In the genomic region with DNA sequence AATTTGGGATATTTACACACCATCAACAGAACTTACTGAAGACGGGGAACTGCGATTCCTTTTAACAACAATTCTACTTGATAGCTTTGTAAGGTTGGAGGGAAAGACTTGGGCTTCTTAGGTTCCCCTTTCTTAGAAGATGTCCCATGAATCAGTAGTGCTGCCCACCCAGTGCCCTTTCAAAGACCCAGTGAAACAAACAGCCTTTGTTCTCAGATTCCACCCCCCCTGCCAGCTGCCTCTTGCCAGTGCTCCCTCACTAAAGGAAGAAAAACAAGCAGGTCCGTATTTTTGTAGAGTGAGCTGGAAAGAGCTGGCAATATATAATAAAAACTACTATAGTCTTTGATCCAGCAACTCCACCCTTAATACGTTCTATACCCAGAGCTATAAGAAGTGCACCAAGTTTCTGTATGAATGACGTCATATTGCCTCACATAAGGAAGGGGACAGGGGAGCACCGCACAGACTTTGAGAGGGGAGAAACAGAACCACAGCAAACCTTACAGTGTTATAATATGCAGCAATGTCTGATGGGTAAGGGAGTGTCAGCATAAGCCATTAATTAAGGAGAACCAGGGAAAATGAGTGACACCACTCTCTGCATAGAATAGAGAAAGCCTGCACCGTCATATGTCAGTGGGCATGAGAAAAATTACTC, we compare ENCODE assay signal across 14 mouse cellular contexts.
DNase-seq lines count a peak whose midpoint lies in the region; ATAC-seq and TF ChIP-seq lines count a peak whose summit lies in the region.
"Had no signal": no experiment of that assay in that cellular context is flagged by ENCODE, and none has a peak within 500 bp of the region (broad histone marks: within the 10 kb centered on the region; RNA-seq: fewer than 3 reads in every experiment).

No protein-coding gene starts in this region.

- no peaks in the 10 kb centered on the region for H3K36me3 ChIP-seq in midbrain, embryonic 11.5 days (ENCODE audit: control insufficient read depth, insufficient read depth, low read length)
- peaks cover 2% of the 10 kb centered on the region; the same call in 1 of the 2 replicates for H3K36me3 ChIP-seq in midbrain, embryonic 16.5 days (ENCODE audit: control insufficient read depth, insufficient read depth, low read length)
- H3K36me3 ChIP-seq in forebrain, embryonic 15.5 days = 0 out of 2 replicates have a peak, but pooled peaks cover 6% of the 10 kb centered on the region
- no peaks in the 10 kb centered on the region for H3K36me3 ChIP-seq in lung, postnatal 0 days (ENCODE audit: insufficient read depth, low read length)
- H3K36me3 ChIP-seq: heart, embryonic 12.5 days had no signal

- H3K4me1 ChIP-seq in midbrain, embryonic 11.5 days (ENCODE audit: control insufficient read depth, insufficient read depth, low read length) = peaks cover 6% of the 10 kb centered on the region; the same call in 1 of the 2 replicates
- H3K4me1 ChIP-seq in midbrain, embryonic 16.5 days (ENCODE audit: control insufficient read depth, insufficient read depth, low read length) = peaks cover 10% of the 10 kb centered on the region
- H3K4me1 ChIP-seq in forebrain, embryonic 15.5 days = peaks cover 20% of the 10 kb centered on the region
- H3K4me1 ChIP-seq in lung, postnatal 0 days (ENCODE audit: insufficient read depth, low read depth, low read length) = no peaks in the 10 kb centered on the region
- H3K4me1 ChIP-seq: heart, embryonic 12.5 days had no signal

- no peaks in the 10 kb centered on the region for H3K9me3 ChIP-seq in midbrain, embryonic 11.5 days (ENCODE audit: control insufficient read depth, low read length)
- H3K9me3 ChIP-seq in midbrain, embryonic 16.5 days (replicated peaks; ENCODE audit: control insufficient read depth, low read length, poor library complexity, severe bottlenecking) = no peaks in the 10 kb centered on the region
- no peaks in the 10 kb centered on the region for H3K9me3 ChIP-seq in forebrain, embryonic 15.5 days
- no peaks in the 10 kb centered on the region for H3K9me3 ChIP-seq in lung, postnatal 0 days (ENCODE audit: low read length)
- H3K9me3 ChIP-seq: heart, embryonic 12.5 days had no signal

- H3K4me3 ChIP-seq in midbrain, embryonic 11.5 days (ENCODE audit: low read depth, low read length) = no peak overlapping the region
- no peak overlapping the region for H3K4me3 ChIP-seq in midbrain, embryonic 16.5 days (ENCODE audit: low read depth, low read length)
- H3K4me3 ChIP-seq in forebrain, embryonic 15.5 days = no peak overlapping the region
- H3K4me3 ChIP-seq in lung, postnatal 0 days (ENCODE audit: low read depth, low read length) = no peak overlapping the region
- H3K4me3 ChIP-seq: heart, embryonic 12.5 days had no signal

- TF ChIP-seq CTCF in lung, postnatal 0 days (IDR thresholded peaks at IDR 0.05) = no peak

- no peak overlapping the region for H3K4me2 ChIP-seq in midbrain, embryonic 11.5 days
- no peak overlapping the region for H3K4me2 ChIP-seq in midbrain, embryonic 16.5 days (ENCODE audit: low read length)
- H3K4me2 ChIP-seq in forebrain, embryonic 15.5 days (replicated peaks) = no peak overlapping the region; the same call in 1 of the 2 replicates
- H3K4me2 ChIP-seq in lung, postnatal 0 days (replicated peaks; ENCODE audit: low read depth, low read length) = no peak overlapping the region
- H3K4me2 ChIP-seq: heart, embryonic 12.5 days had no signal

- WGBS in midbrain, embryonic 11.5 days = 65% methylated on average over 7 of the region's 7 CpGs
- WGBS in midbrain, embryonic 16.5 days = 37% methylated on average over 7 of the region's 7 CpGs
- 8% methylated on average over 7 of the region's 7 CpGs for WGBS in forebrain, embryonic 15.5 days
- WGBS in lung, postnatal 0 days = 68% methylated on average over 7 of the region's 7 CpGs

- no peak overlapping the region for H3K9ac ChIP-seq in midbrain, embryonic 11.5 days (ENCODE audit: low read length)
- H3K9ac ChIP-seq in midbrain, embryonic 16.5 days (ENCODE audit: low read depth, low read length) = no peak overlapping the region
- no peak overlapping the region for H3K9ac ChIP-seq in forebrain, embryonic 15.5 days (replicated peaks)
- H3K9ac ChIP-seq in lung, postnatal 0 days (replicated peaks; ENCODE audit: low read depth) = no peak overlapping the region
- H3K9ac ChIP-seq: heart, embryonic 12.5 days had no signal

- TF ChIP-seq EP300 in lung, postnatal 0 days (IDR thresholded peaks at IDR 0.05) = no peak

- H3K27ac ChIP-seq in midbrain, embryonic 11.5 days (ENCODE audit: low read depth, low read length) = peak overlapping the region; percentile 6; the same call in 1 of the 2 replicates
- no peak overlapping the region for H3K27ac ChIP-seq in midbrain, embryonic 16.5 days (ENCODE audit: low read length)
- peak overlapping the region; percentile 22 for H3K27ac ChIP-seq in forebrain, embryonic 15.5 days (replicated peaks)
- no peak overlapping the region for H3K27ac ChIP-seq in lung, postnatal 0 days (ENCODE audit: low read length)

- DNase-seq in midbrain, embryonic 11.5 days (ENCODE audit: low spot score, missing footprints) = peak; percentile 84
- peak; percentile 53 for DNase-seq in mesoderm, embryonic 11.5 days (ENCODE audit: low read depth, low spot score)
- no peak for DNase-seq in adrenal gland, postnatal 14 days
- DNase-seq in lung, postnatal 0 days (ENCODE audit: low spot score) = no peak
- DNase-seq in left cerebral cortex, adult 18-20 months (ENCODE audit: low spot score in 2 of 2) = no peak
- DNase-seq: gastrocnemius, postnatal 25 days; kidney, postnatal 14 days; layer of hippocampus, postnatal 36 days; thymus, postnatal 4 days had no signal

- no peaks in the 10 kb centered on the region for H3K27me3 ChIP-seq in midbrain, embryonic 11.5 days (ENCODE audit: control insufficient read depth, insufficient read depth, low read length)
- H3K27me3 ChIP-seq in midbrain, embryonic 16.5 days (ENCODE audit: control insufficient read depth, insufficient read depth, low read depth, low read length) = no peaks in the 10 kb centered on the region
- no peaks in the 10 kb centered on the region for H3K27me3 ChIP-seq in forebrain, embryonic 15.5 days
- no peaks in the 10 kb centered on the region for H3K27me3 ChIP-seq in lung, postnatal 0 days (replicated peaks; ENCODE audit: insufficient read depth, low read length)
- H3K27me3 ChIP-seq: CH12.LX; heart, embryonic 12.5 days had no signal

- ATAC-seq in midbrain, embryonic 11.5 days (ENCODE audit: low FRiP score) = 0 out of 2 replicates have a peak, but pooled peaks have one; percentile 33
- no peak for ATAC-seq in midbrain, embryonic 16.5 days
- peak; percentile 62; the same call in 1 of the 2 replicates for ATAC-seq in forebrain, embryonic 15.5 days (replicated peaks)
- no peak for ATAC-seq in lung, postnatal 0 days
- ATAC-seq: Patski had no signal

Comparison
In these comparisons a context has a peak if more than half of its experiments do, and no peak if none do; other contexts are left out.
1. ATAC-seq: peak in midbrain, embryonic 11.5 days (single experiment) and forebrain, embryonic 15.5 days (single experiment); none in midbrain, embryonic 16.5 days (single experiment) and lung, postnatal 0 days (single experiment).
2. H3K27ac ChIP-seq: peak in midbrain, embryonic 11.5 days (single experiment) and forebrain, embryonic 15.5 days (single experiment); none in midbrain, embryonic 16.5 days (single experiment) and lung, postnatal 0 days (single experiment).
3. DNase-seq: peak in midbrain, embryonic 11.5 days (single experiment) and mesoderm, embryonic 11.5 days (single experiment); none in adrenal gland, postnatal 14 days (single experiment), lung, postnatal 0 days (single experiment) and left cerebral cortex, adult 18-20 months (0 of 2).